Mouse (Mus musculus) limb, embryonic 11.5 days (tissue): ENCODE measurements around the gene Qrsl1. TPM values are rescaled to one million over a fixed set of nuclear protein-coding genes. Genes with fewer than 3 reads are reported as not detected.

Source experiments
- ATAC-seq: fragments of 200-750 bp; cut with Nextera tagmentation; 2 replicates; pipeline ENCODE4 v1.8.0; 2017; ENCODE audit warnings: low read depth; ENCODE audit not compliant: insufficient number of reproducible peaks, low FRiP score, low TSS enrichment
- DNase-seq: peaks from one replicate; pipeline ENCODE4 v3.0.0-alpha.2; 2015; ENCODE audit warnings: low spot score
- H3K27ac ChIP-seq: fragments of 300-500 bp; sonication (generic); replicated peaks from 2 replicates; pipeline ENCODE4 v1.5.1; 2014; ENCODE audit warnings: low read depth, mild to moderate bottlenecking, low read length
- H3K27me3 ChIP-seq: fragments of 300-500 bp; sonication (generic); 2 replicates; pipeline ENCODE4 v1.6.1; 2014; ENCODE audit warnings: mild to moderate bottlenecking, low read length, mixed read lengths; ENCODE audit not compliant: control insufficient read depth, insufficient read depth
- H3K36me3 ChIP-seq: fragments of 300-500 bp; sonication (generic); 2 replicates; pipeline ENCODE4 v1.6.1; 2014; ENCODE audit warnings: mild to moderate bottlenecking, low read length, moderate library complexity, mixed read lengths; ENCODE audit not compliant: control insufficient read depth, insufficient read depth
- H3K4me1 ChIP-seq: fragments of 300-500 bp; sonication (generic); 2 replicates; pipeline ENCODE4 v1.6.1; 2014; ENCODE audit warnings: low read length, mixed read lengths; ENCODE audit not compliant: control insufficient read depth, insufficient read depth
- H3K4me2 ChIP-seq: fragments of 300-500 bp; sonication (generic); 2 replicates; pipeline ENCODE4 v1.6.1; 2014; ENCODE audit warnings: low read depth, mild to moderate bottlenecking, moderate library complexity; ENCODE audit not compliant: severe bottlenecking
- H3K4me3 ChIP-seq: fragments of 300-500 bp; sonication (generic); 2 replicates; pipeline ENCODE4 v1.5.1; 2014; ENCODE audit warnings: low read depth, low read length
- H3K9ac ChIP-seq: fragments of 300-500 bp; sonication (generic); 2 replicates; pipeline ENCODE4 v1.6.1; 2014; ENCODE audit warnings: mild to moderate bottlenecking, low read length
- H3K9me3 ChIP-seq: fragments of 300-500 bp; sonication (generic); 2 replicates; pipeline ENCODE4 v1.6.1; 2016; ENCODE audit warnings: low read length; ENCODE audit not compliant: control insufficient read depth
- WGBS: fragments of 180-500 bp; shearing (Covaris S2); extraction: QIAGEN DNeasy Blood & Tissue Kit; methylation state at CpG from one replicate; pipeline ENCODE4 v1.1.7; 2014; 5-methylcytosine and 5-hydroxymethylcytosine counted together
- polyA plus RNA-seq: library from polyadenylated mRNA; unstranded; fragments of >200 nt; fragmentation: Nextera tagmentation; extraction: Ambion mirVana; gene quantifications from 2 replicates; pipeline ENCODE4 v1.2.1, GENCODE M21; 2014

Qrsl1 gene
- polyA plus RNA-seq, 1 experiment from 2014 or later = 31.6 TPM

DNA sequence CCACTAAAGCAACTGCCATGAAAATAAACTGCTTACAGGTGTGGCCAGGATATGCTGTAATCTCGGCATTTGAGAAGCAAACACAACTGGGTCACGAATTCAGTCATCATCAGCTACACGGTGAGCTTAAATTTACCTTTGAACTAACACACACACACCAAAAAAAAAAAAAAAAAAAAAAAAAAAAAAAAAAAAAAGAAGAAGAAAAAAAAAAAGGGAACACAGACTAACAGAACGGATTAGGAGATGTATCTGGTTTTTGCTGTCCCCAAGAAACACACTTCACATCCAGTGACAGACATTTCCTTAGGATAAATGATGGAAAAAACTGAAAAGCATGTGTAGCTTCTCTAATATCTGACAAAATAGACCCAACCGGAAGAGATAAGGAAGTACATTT is 49.6 kb downstream of the Qrsl1 start:
- H3K4me2 ChIP-seq = no peak overlapping the region
- H3K4me1 ChIP-seq = no peaks in the 10 kb centered on the region
- no peak overlapping the region for H3K27ac ChIP-seq
- no peaks in the 10 kb centered on the region; the same call in 1 of the 2 replicates for H3K9me3 ChIP-seq
- no peak overlapping the region for H3K9ac ChIP-seq
- H3K36me3 ChIP-seq = no peaks in the 10 kb centered on the region
- 86% methylated on average over 5 of the region's 5 CpGs for WGBS
- DNase-seq (no peak), ATAC-seq (no peak)
- H3K4me3 ChIP-seq = no peak overlapping the region
- H3K27me3 ChIP-seq = no peaks in the 10 kb centered on the region

GRCm38 (mm10) chr10:43849478-43849877 is 52.1 kb downstream of the Qrsl1 start:
- ATAC-seq = no peak
- 85% methylated on average over 3 of the region's 3 CpGs for WGBS
- no peaks in the 10 kb centered on the region; the same call in 1 of the 2 replicates for H3K9me3 ChIP-seq
- no peaks in the 10 kb centered on the region for H3K4me1 ChIP-seq
- no peak overlapping the region for H3K9ac ChIP-seq
- H3K27ac ChIP-seq = no peak overlapping the region
- H3K27me3 ChIP-seq = no peaks in the 10 kb centered on the region
- DNase-seq = no peak
- no peaks in the 10 kb centered on the region for H3K36me3 ChIP-seq
- H3K4me3 ChIP-seq = no peak overlapping the region
- no peak overlapping the region for H3K4me2 ChIP-seq

DNA sequence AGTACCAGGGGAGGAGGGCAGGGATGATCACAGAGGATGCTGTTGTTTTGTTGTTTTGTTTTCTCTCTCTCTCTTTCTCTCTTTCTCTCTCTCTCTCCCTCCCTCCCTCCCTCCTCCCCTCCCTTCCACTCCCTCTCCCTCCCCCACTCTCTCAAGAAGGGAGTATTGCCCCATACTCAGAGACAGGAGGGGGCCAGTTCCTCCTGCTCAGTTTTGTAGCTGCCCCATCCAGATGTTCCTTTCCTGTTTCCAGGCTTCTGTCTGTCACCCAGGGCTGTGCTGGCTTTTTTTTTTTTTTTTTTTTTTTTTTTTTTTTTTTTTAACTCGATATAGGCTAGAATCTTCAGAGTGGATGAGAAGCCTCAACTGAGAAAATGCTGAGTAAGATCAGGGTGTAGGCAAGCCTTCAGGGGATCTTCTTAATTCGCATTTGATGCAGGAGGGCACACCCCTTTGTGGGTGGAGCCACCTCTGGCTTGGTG is 55.4 kb downstream of the Qrsl1 start:
- DNase-seq (no peak), ATAC-seq (no peak)
- Histone ChIP-seq H3K36me3 (no peaks in the 10 kb centered on the region), H3K4me2 (no peak overlapping the region), H3K4me1 (no peaks in the 10 kb centered on the region), H3K9me3 (no peaks in the 10 kb centered on the region), H3K9ac (no peak overlapping the region), H3K27ac (no peak overlapping the region), H3K27me3 (no peaks in the 10 kb centered on the region), H3K4me3 (no peak overlapping the region)
- WGBS = 92% methylated on average over 2 of the region's 2 CpGs

DNA sequence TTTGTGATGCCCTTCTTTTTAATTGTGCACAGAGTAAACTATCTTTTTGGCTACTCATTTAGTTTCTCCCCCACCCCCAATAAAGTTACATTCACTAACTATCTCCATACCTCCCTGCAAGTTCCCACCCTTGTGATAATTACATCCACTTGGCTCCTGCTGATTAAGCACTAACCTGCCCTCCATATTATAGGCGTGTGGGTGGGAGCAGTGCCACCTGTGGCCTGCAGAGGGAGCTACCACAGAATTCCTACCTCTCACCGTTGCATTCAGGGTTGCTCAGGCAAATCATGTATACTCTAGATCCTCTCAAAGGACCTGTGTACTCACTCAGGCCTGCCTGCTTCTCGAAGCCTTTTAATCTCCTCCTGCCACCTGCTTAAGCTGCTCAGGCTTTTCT is 56.1 kb downstream of the Qrsl1 start:
- no peak overlapping the region for H3K9ac ChIP-seq
- H3K27me3 ChIP-seq = no peaks in the 10 kb centered on the region
- H3K4me1 ChIP-seq = no peaks in the 10 kb centered on the region
- no peak overlapping the region for H3K4me3 ChIP-seq
- H3K36me3 ChIP-seq = no peaks in the 10 kb centered on the region
- no peaks in the 10 kb centered on the region for H3K9me3 ChIP-seq
- H3K4me2 ChIP-seq = no peak overlapping the region
- no peak for ATAC-seq
- no peak for DNase-seq
- no peak overlapping the region for H3K27ac ChIP-seq
- WGBS = 81% methylated on average over 3 of the region's 3 CpGs

DNA sequence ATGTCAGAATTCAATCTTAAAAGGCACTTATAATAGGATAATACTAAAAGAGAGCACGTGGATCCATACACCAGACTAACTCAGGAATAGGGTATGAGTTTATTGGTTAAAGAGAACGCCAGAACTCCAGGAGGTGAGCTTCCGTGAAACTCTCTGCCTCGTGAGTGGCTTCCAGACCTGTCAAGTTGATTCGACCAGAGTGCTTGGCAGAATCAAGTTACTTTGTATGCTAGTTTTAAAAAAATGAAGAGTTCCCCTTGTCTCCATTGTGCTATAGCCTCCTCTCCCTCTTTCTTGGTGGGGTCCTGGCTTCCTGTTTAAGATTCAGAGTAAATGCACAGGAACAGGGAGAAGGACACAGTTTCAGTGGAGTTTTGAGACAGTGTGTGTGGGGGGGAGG is 60.1 kb downstream of the Qrsl1 start:
- no peak overlapping the region for H3K27ac ChIP-seq
- 80% methylated on average over 5 of the region's 5 CpGs for WGBS
- H3K4me2 ChIP-seq = no peak overlapping the region
- ATAC-seq = no peak
- no peaks in the 10 kb centered on the region for H3K36me3 ChIP-seq
- H3K4me3 ChIP-seq = no peak overlapping the region
- no peak for DNase-seq
- no peak overlapping the region for H3K9ac ChIP-seq
- H3K4me1 ChIP-seq = no peaks in the 10 kb centered on the region
- no peaks in the 10 kb centered on the region for H3K9me3 ChIP-seq
- H3K27me3 ChIP-seq = no peaks in the 10 kb centered on the region

DNA sequence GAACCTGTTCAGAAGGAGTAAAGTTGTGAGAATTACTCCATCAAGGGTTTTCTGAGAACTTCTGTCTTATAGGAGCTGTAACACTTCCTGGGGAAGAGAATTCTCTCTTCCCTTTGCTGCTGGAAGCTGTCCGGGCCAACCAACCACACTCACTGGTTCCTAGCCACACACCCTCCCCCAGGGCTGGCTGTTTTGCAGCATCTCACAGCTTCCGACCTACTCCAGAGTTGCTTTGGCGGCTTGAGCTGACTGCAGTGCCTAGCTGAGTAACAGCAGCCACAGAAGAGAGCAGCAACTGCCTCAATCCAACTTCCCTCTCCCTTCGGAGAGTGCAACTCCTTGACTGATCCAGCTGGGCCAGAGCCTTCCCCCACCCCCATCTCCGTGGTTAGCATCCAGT is 68.7 kb downstream of the Qrsl1 start:
- no peaks in the 10 kb centered on the region for H3K36me3 ChIP-seq
- no peak for ATAC-seq
- H3K9me3 ChIP-seq = no peaks in the 10 kb centered on the region
- no peak overlapping the region for H3K4me2 ChIP-seq
- H3K27me3 ChIP-seq = no peaks in the 10 kb centered on the region
- H3K4me3 ChIP-seq = no peak overlapping the region
- H3K4me1 ChIP-seq = no peaks in the 10 kb centered on the region
- no peak for DNase-seq
- WGBS = 34% methylated on average over 5 of the region's 5 CpGs
- no peak overlapping the region for H3K27ac ChIP-seq
- H3K9ac ChIP-seq = no peak overlapping the region

DNA sequence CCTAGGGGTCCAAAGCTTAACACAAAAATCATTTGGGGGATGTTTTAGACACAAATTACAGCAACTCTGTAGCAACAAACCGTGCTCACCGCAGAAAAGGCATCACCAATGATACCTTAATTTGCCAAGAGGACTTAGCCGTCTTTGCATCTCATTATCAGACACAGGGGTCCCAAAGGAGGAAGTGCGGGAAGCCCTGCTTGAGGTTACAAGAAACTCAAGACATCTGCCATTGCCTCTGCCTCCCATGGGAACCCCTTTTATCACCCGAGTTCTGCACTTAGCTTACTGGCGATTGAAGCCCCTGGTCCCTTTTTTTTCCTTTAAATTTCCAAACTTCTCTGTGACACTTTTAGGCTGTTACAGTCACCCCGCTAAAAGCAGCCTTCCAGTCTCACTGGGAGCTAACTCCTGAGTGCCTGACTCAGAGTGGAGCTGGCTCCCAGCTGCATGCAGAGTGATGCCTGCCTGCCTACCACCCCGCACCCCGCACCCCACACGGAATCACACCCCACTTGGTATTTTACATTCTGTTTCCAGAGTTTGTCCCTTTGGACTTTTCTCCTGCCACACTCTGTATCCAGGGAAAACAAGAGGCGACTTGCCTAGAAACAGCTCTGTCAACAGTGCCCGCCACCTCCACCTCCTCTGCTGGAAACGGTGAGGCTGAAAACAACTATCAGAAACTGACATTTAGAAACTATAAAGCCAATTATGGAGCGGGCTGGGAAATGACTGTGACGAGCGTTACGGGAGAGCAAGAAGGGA is 71.1 kb downstream of the Qrsl1 start:
- no peak overlapping the region for H3K4me2 ChIP-seq
- no peak for DNase-seq
- H3K4me1 ChIP-seq = no peaks in the 10 kb centered on the region
- H3K27me3 ChIP-seq = no peaks in the 10 kb centered on the region
- no peak overlapping the region for H3K27ac ChIP-seq
- no peak overlapping the region for H3K9ac ChIP-seq
- H3K9me3 ChIP-seq = no peaks in the 10 kb centered on the region; the same call in 1 of the 2 replicates
- ATAC-seq = no peak
- WGBS = 47% methylated on average over 17 of the region's 17 CpGs
- no peaks in the 10 kb centered on the region for H3K36me3 ChIP-seq
- H3K4me3 ChIP-seq = no peak overlapping the region

DNA sequence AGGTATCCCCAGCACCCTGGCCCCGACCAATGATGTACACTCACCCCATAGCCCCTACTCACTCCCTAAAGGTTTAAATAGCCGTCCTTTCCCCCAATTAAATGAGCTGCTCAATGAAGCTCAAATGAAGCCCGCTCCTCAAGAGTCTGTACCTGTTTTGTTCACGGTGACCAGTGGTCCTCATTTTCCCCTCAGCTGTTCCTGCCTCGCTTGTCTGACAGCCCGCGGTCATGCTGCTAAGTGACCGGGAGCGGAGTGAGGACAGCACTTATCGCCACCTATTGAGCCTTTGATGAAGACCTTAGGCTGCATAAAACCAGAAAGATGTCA is 72.9 kb downstream of the Qrsl1 start:
- 93% methylated on average over 10 of the region's 10 CpGs for WGBS
- no peak for DNase-seq
- no peak for ATAC-seq
- Histone ChIP-seq H3K27ac (no peak overlapping the region), H3K4me2 (no peak overlapping the region), H3K9ac (no peak overlapping the region), H3K4me3 (no peak overlapping the region), H3K36me3 (no peaks in the 10 kb centered on the region), H3K4me1 (no peaks in the 10 kb centered on the region), H3K27me3 (no peaks in the 10 kb centered on the region), H3K9me3 (no peaks in the 10 kb centered on the region; the same call in 1 of the 2 replicates)
